Mouse (Mus musculus) embryonic facial prominence, embryonic 12.5 days (tissue): ENCODE data around the gene Rnf157. TPM values are rescaled to one million over a fixed set of nuclear protein-coding genes. Genes with fewer than 3 reads are reported as not detected.

ENCODE experiments used
- ATAC-seq: fragments of 200-750 bp; cut with Nextera tagmentation; 2 replicates; pipeline ENCODE4 v1.8.0; 2017; ENCODE audit not compliant: insufficient number of reproducible peaks, insufficient read depth, low FRiP score, low TSS enrichment
- H3K27ac ChIP-seq: fragments of 300-500 bp; sonication (generic); 2 replicates; pipeline ENCODE4 v1.5.1; 2016; ENCODE audit warnings: mild to moderate bottlenecking
- H3K27me3 ChIP-seq: fragments of 300-500 bp; sonication (generic); 2 replicates; pipeline ENCODE4 v1.6.1; 2016; ENCODE audit warnings: mild to moderate bottlenecking, moderate library complexity
- H3K36me3 ChIP-seq: fragments of 300-500 bp; sonication (generic); 2 replicates; pipeline ENCODE4 v1.6.1; 2016; ENCODE audit warnings: mild to moderate bottlenecking
- H3K4me1 ChIP-seq: fragments of 300-500 bp; sonication (generic); 2 replicates; pipeline ENCODE4 v1.6.1; 2016
- H3K4me2 ChIP-seq: fragments of 300-500 bp; sonication (generic); replicated peaks from 2 replicates; pipeline ENCODE4 v1.6.1; 2016; ENCODE audit warnings: mild to moderate bottlenecking, moderate library complexity
- H3K4me3 ChIP-seq: fragments of 300-500 bp; sonication (generic); 2 replicates; pipeline ENCODE4 v1.5.1; 2016; ENCODE audit warnings: mild to moderate bottlenecking
- H3K9ac ChIP-seq: fragments of 300-500 bp; sonication (generic); 2 replicates; pipeline ENCODE4 v1.6.1; 2016; ENCODE audit warnings: mild to moderate bottlenecking, moderate library complexity
- H3K9me3 ChIP-seq: fragments of 300-500 bp; sonication (generic); 2 replicates; pipeline ENCODE4 v1.6.1; 2016; ENCODE audit warnings: mild to moderate bottlenecking, moderate library complexity
- WGBS: fragments of 180-500 bp; shearing (Covaris S2); methylation state at CpG from one replicate; pipeline ENCODE4 v1.1.7; 2016; 5-methylcytosine and 5-hydroxymethylcytosine counted together
- polyA plus RNA-seq: library from polyadenylated mRNA; unstranded; fragments of >200 nt; fragmentation: Nextera tagmentation; extraction: Ambion mirVana; gene quantifications from 2 replicates; pipeline ENCODE4 v1.2.1, GENCODE M21; 2016

The Rnf157 gene
- polyA plus RNA-seq, 1 experiment from 2014 or later: 27.4 TPM

- WGBS: 79% methylated on average over 10 of the region's 10 CpGs
- no peak overlapping the region for H3K27ac ChIP-seq
Observed at GRCm38 (mm10) chr11:116423782-116424620, 11.2 kb upstream of the Rnf157 start.

GRCm38 (mm10) chr11:116423214-116423613, 10.4 kb upstream of the Rnf157 start:
- 78% methylated on average over 6 of the region's 6 CpGs for WGBS
- no peak overlapping the region for H3K4me3 ChIP-seq
- H3K27me3 ChIP-seq: no peaks in the 10 kb centered on the region
- H3K9ac ChIP-seq: no peak overlapping the region
- no peak overlapping the region for H3K4me2 ChIP-seq
- H3K4me1 ChIP-seq: peaks cover 16% of the 10 kb centered on the region
- no peaks in the 10 kb centered on the region for H3K36me3 ChIP-seq
- no peaks in the 10 kb centered on the region for H3K9me3 ChIP-seq
- ATAC-seq: no peak
- no peak overlapping the region for H3K27ac ChIP-seq

More at GRCm38 (mm10) chr11:116423782-116424620, 11.2 kb upstream of the Rnf157 start:
- no peak for ATAC-seq
- no peak overlapping the region for H3K4me3 ChIP-seq
- no peaks in the 10 kb centered on the region for H3K27me3 ChIP-seq
- H3K9me3 ChIP-seq: no peaks in the 10 kb centered on the region
- H3K4me2 ChIP-seq: no peak overlapping the region
- no peak overlapping the region for H3K9ac ChIP-seq
- peaks cover 11% of the 10 kb centered on the region for H3K4me1 ChIP-seq
- no peaks in the 10 kb centered on the region for H3K36me3 ChIP-seq

GRCm38 (mm10) chr11:116422562-116422961, 9.7 kb upstream of the Rnf157 start:
- no peak for ATAC-seq
- Histone ChIP-seq H3K9me3 (no peaks in the 10 kb centered on the region), H3K4me2 (no peak overlapping the region), H3K27ac (no peak overlapping the region), H3K9ac (no peak overlapping the region), H3K36me3 (no peaks in the 10 kb centered on the region), H3K4me3 (no peak overlapping the region), H3K27me3 (no peaks in the 10 kb centered on the region), H3K4me1 (peaks cover 23% of the 10 kb centered on the region)
- 88% methylated on average over 2 of the region's 2 CpGs for WGBS

GRCm38 (mm10) chr11:116421102-116421501, 8.3 kb upstream of the Rnf157 start:
- H3K9ac ChIP-seq: no peak overlapping the region
- no peak overlapping the region for H3K27ac ChIP-seq
- no peak overlapping the region for H3K4me2 ChIP-seq
- WGBS: 62% methylated on average over 6 of the region's 6 CpGs
- no peaks in the 10 kb centered on the region for H3K9me3 ChIP-seq
- no peaks in the 10 kb centered on the region for H3K36me3 ChIP-seq
- no peak for ATAC-seq
- no peaks in the 10 kb centered on the region for H3K27me3 ChIP-seq
- H3K4me1 ChIP-seq: peaks cover 29% of the 10 kb centered on the region
- no peak overlapping the region for H3K4me3 ChIP-seq

- WGBS: 51% methylated on average over 6 of the region's 6 CpGs
- Histone ChIP-seq H3K4me3 (no peak overlapping the region), H3K27ac (peak overlapping the region; percentile 93), H3K9me3 (no peaks in the 10 kb centered on the region), H3K4me1 (peaks cover 29% of the 10 kb centered on the region), H3K9ac (no peak overlapping the region), H3K4me2 (no peak overlapping the region), H3K27me3 (no peaks in the 10 kb centered on the region), H3K36me3 (no peaks in the 10 kb centered on the region)
- ATAC-seq: peak; percentile 31; the same call in 1 of the 2 replicates
Observed at GRCm38 (mm10) chr11:116418841-116419462, 6.1 kb upstream of the Rnf157 start.

GRCm38 (mm10) chr11:116418194-116418840, 5.5 kb upstream of the Rnf157 start:
- peak overlapping the region; percentile 93 for H3K27ac ChIP-seq
- H3K36me3 ChIP-seq: no peaks in the 10 kb centered on the region
- WGBS: 7% methylated on average over 2 of the region's 2 CpGs
- no peak overlapping the region for H3K9ac ChIP-seq
- peak; percentile 73 for ATAC-seq
- H3K4me1 ChIP-seq: peaks cover 33% of the 10 kb centered on the region
- H3K4me2 ChIP-seq: peak overlapping the region; percentile 26; the same call in 1 of the 2 replicates
- no peaks in the 10 kb centered on the region for H3K27me3 ChIP-seq
- H3K4me3 ChIP-seq: no peak overlapping the region
- H3K9me3 ChIP-seq: no peaks in the 10 kb centered on the region

GRCm38 (mm10) chr11:116417054-116417453, 4.2 kb upstream of the Rnf157 start:
- Histone ChIP-seq H3K27me3 (no peaks in the 10 kb centered on the region), H3K36me3 (no peaks in the 10 kb centered on the region), H3K27ac (no peak overlapping the region), H3K9me3 (no peaks in the 10 kb centered on the region), H3K4me3 (no peak overlapping the region), H3K9ac (no peak overlapping the region), H3K4me1 (peaks cover 37% of the 10 kb centered on the region), H3K4me2 (no peak overlapping the region)
- ATAC-seq: no peak
- WGBS: 87% methylated on average over 5 of the region's 5 CpGs

GRCm38 (mm10) chr11:116416196-116416943, 3.5 kb upstream of the Rnf157 start:
- H3K27me3 ChIP-seq: no peaks in the 10 kb centered on the region
- no peaks in the 10 kb centered on the region for H3K36me3 ChIP-seq
- 58% methylated on average over 6 of the region's 6 CpGs for WGBS
- 0 out of 2 replicates have a peak overlapping the region, but pooled peaks have one; percentile 18 for H3K27ac ChIP-seq
- H3K9me3 ChIP-seq: no peaks in the 10 kb centered on the region
- no peak for ATAC-seq
- H3K9ac ChIP-seq: no peak overlapping the region
- H3K4me1 ChIP-seq: peaks cover 43% of the 10 kb centered on the region
- H3K4me2 ChIP-seq: no peak overlapping the region
- no peak overlapping the region for H3K4me3 ChIP-seq

GRCm38 (mm10) chr11:116413631-116414022, 795 bp upstream of the Rnf157 start:
- Histone ChIP-seq H3K9me3 (no peaks in the 10 kb centered on the region), H3K4me2 (peak overlapping the region; percentile 99), H3K36me3 (no peaks in the 10 kb centered on the region), H3K4me3 (peak overlapping the region; percentile 74; the same call in 1 of the 2 replicates), H3K27me3 (no peaks in the 10 kb centered on the region), H3K9ac (peak overlapping the region; percentile 92), H3K27ac (peak overlapping the region; percentile 77), H3K4me1 (peaks cover 33% of the 10 kb centered on the region)
- WGBS: 71% methylated on average over 4 of the region's 4 CpGs
- no peak for ATAC-seq

GRCm38 (mm10) chr11:116412028-116412827, 604 bp downstream of the Rnf157 start:
- peaks cover 19% of the 10 kb centered on the region for H3K4me1 ChIP-seq

More at GRCm38 (mm10) chr11:116412028-116412827, 604 bp downstream of the Rnf157 start:
- peak overlapping the region; percentile 77 for H3K27ac ChIP-seq
- peak overlapping the region; percentile 99 for H3K4me2 ChIP-seq
- ATAC-seq: peak; percentile 49; the same call in 1 of the 2 replicates
- H3K9ac ChIP-seq: peak overlapping the region; percentile 92
- under 1% methylated on average over 66 of the region's 76 CpGs for WGBS
- H3K27me3 ChIP-seq: no peaks in the 10 kb centered on the region
- H3K9me3 ChIP-seq: no peaks in the 10 kb centered on the region
- H3K4me3 ChIP-seq: peak overlapping the region; percentile 74
- H3K36me3 ChIP-seq: no peaks in the 10 kb centered on the region
